Mouse (Mus musculus): ENCODE data around the gene Emilin2.

Gene Emilin2

DNA sequence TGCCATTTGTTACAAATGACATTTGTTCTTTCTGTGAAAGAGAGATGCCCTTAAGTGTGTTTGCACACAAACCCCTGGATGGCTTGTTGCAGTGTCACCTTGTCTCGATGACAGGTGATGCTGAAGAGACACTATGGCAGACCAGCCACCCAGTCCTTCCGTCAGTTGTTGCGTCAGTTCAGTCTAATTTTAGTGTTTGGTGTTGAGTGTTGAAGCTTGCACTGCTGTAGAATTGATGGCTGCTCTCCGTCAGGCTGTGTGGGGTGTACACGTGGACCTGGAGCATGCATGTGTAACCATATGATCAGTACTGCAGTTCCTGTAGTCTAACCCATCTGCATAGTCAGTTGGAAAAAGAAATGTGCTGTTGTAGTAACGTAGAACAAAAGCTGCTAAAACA lies 62.8 kb downstream of the Emilin2 start:
- DNase-seq (ENCODE audit: low read depth, low spot score) = no peak
- peaks cover 4% of the 10 kb centered on the region; the same call in 1 of the 2 replicates for H3K36me3 ChIP-seq (ENCODE audit: control insufficient read depth, insufficient read depth, low read length, poor library complexity, severe bottlenecking)
- H3K27me3 ChIP-seq (ENCODE audit: control insufficient read depth, insufficient read depth, low read length, poor library complexity, severe bottlenecking) = no peaks in the 10 kb centered on the region

DNA sequence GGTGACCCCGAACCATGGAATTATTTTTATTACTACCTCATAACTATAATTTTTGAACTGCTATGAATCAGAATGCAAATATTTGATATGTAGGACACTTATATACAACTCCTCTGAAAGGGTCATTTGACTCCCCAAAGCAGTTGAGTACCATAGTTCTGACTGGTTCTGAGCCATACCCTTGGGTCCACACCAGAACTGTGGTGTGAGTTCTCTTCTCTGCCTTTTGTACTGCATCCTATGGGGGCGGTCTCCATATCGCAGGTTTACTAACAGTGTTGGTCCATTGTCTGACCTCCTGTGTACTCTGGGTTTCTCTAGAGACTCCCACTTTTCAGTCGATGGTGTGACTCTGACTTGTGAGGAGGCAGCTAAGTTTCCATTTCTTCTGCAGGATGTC lies 65.8 kb downstream of the Emilin2 start:
- no peaks in the 10 kb centered on the region for H3K27me3 ChIP-seq (ENCODE audit: control insufficient read depth, insufficient read depth, low read length, poor library complexity, severe bottlenecking)
- no peak for DNase-seq (ENCODE audit: low read depth, low spot score)
- peaks cover 6% of the 10 kb centered on the region for H3K36me3 ChIP-seq (ENCODE audit: control insufficient read depth, insufficient read depth, low read length, poor library complexity, severe bottlenecking)

- Histone ChIP-seq H3K36me3 (ENCODE audit: control insufficient read depth, insufficient read depth, low read length, poor library complexity, severe bottlenecking) (peaks cover 6% of the 10 kb centered on the region), H3K27me3 (ENCODE audit: control insufficient read depth, insufficient read depth, low read length, poor library complexity, severe bottlenecking) (no peaks in the 10 kb centered on the region)
- no peak for DNase-seq (ENCODE audit: low read depth, low spot score)
Observed at GRCm38 (mm10) chr17:71245133-71245532, 66.6 kb downstream of the Emilin2 start.

GRCm38 (mm10) chr17:71242666-71243065 lies 69.1 kb downstream of the Emilin2 start:
- no peak for DNase-seq (ENCODE audit: low read depth, low spot score)
- H3K36me3 ChIP-seq (ENCODE audit: control insufficient read depth, insufficient read depth, low read length, poor library complexity, severe bottlenecking) = peaks cover 6% of the 10 kb centered on the region
- H3K27me3 ChIP-seq (ENCODE audit: control insufficient read depth, insufficient read depth, low read length, poor library complexity, severe bottlenecking) = no peaks in the 10 kb centered on the region

GRCm38 (mm10) chr17:71240811-71241210 lies 71.0 kb downstream of the Emilin2 start:
- Histone ChIP-seq H3K27me3 (ENCODE audit: control insufficient read depth, insufficient read depth, low read length, poor library complexity, severe bottlenecking) (no peaks in the 10 kb centered on the region), H3K36me3 (ENCODE audit: control insufficient read depth, insufficient read depth, low read length, poor library complexity, severe bottlenecking) (peaks cover 7% of the 10 kb centered on the region)
- DNase-seq (ENCODE audit: low read depth, low spot score) = no peak

- DNase-seq (ENCODE audit: low read depth, low spot score) = no peak
- no peaks in the 10 kb centered on the region for H3K27me3 ChIP-seq (ENCODE audit: control insufficient read depth, insufficient read depth, low read length, poor library complexity, severe bottlenecking)
Observed at GRCm38 (mm10) chr17:71238494-71238893, 73.3 kb downstream of the Emilin2 start.

GRCm38 (mm10) chr17:71235229-71235958 lies 76.4 kb downstream of the Emilin2 start:
- DNase-seq (ENCODE audit: low read depth, low spot score) = no peak
- H3K27me3 ChIP-seq (ENCODE audit: control insufficient read depth, insufficient read depth, low read length, poor library complexity, severe bottlenecking) = no peaks in the 10 kb centered on the region
- peaks cover 17% of the 10 kb centered on the region for H3K36me3 ChIP-seq (ENCODE audit: control insufficient read depth, insufficient read depth, low read length, poor library complexity, severe bottlenecking)

More at GRCm38 (mm10) chr17:71238494-71238893, 73.3 kb downstream of the Emilin2 start:
- peaks cover 11% of the 10 kb centered on the region for H3K36me3 ChIP-seq (ENCODE audit: control insufficient read depth, insufficient read depth, low read length, poor library complexity, severe bottlenecking)

GRCm38 (mm10) chr17:71234041-71234594 lies 77.7 kb downstream of the Emilin2 start:
- Histone ChIP-seq H3K27me3 (ENCODE audit: control insufficient read depth, insufficient read depth, low read length, poor library complexity, severe bottlenecking) (no peaks in the 10 kb centered on the region), H3K36me3 (ENCODE audit: control insufficient read depth, insufficient read depth, low read length, poor library complexity, severe bottlenecking) (peaks cover 17% of the 10 kb centered on the region)
- no peak for DNase-seq (ENCODE audit: low read depth, low spot score)

GRCm38 (mm10) chr17:71233210-71233609 lies 78.6 kb downstream of the Emilin2 start:
- Histone ChIP-seq H3K27me3 (ENCODE audit: control insufficient read depth, insufficient read depth, low read length, poor library complexity, severe bottlenecking) (no peaks in the 10 kb centered on the region), H3K36me3 (ENCODE audit: control insufficient read depth, insufficient read depth, low read length, poor library complexity, severe bottlenecking) (peaks cover 17% of the 10 kb centered on the region)
- DNase-seq (ENCODE audit: low read depth, low spot score) = no peak

GRCm38 (mm10) chr17:71231998-71232397 lies 79.8 kb downstream of the Emilin2 start:
- no peak for DNase-seq (ENCODE audit: low read depth, low spot score)
- Histone ChIP-seq H3K36me3 (ENCODE audit: control insufficient read depth, insufficient read depth, low read length, poor library complexity, severe bottlenecking) (peaks cover 16% of the 10 kb centered on the region; the same call in 1 of the 2 replicates), H3K27me3 (ENCODE audit: control insufficient read depth, insufficient read depth, low read length, poor library complexity, severe bottlenecking) (no peaks in the 10 kb centered on the region)

GRCm38 (mm10) chr17:71230108-71230709 lies 81.6 kb downstream of the Emilin2 start:
- peaks cover 14% of the 10 kb centered on the region; the same call in 1 of the 2 replicates for H3K36me3 ChIP-seq (ENCODE audit: control insufficient read depth, insufficient read depth, low read length, poor library complexity, severe bottlenecking)
- no peaks in the 10 kb centered on the region for H3K27me3 ChIP-seq (ENCODE audit: control insufficient read depth, insufficient read depth, low read length, poor library complexity, severe bottlenecking)
- peak; percentile 54 for DNase-seq (ENCODE audit: low read depth, low spot score)

- Histone ChIP-seq H3K27me3 (ENCODE audit: control insufficient read depth, insufficient read depth, low read length, poor library complexity, severe bottlenecking) (no peaks in the 10 kb centered on the region), H3K36me3 (ENCODE audit: control insufficient read depth, insufficient read depth, low read length, poor library complexity, severe bottlenecking) (peaks cover 9% of the 10 kb centered on the region; the same call in 1 of the 2 replicates)
- DNase-seq (ENCODE audit: low read depth, low spot score) = no peak
Observed at GRCm38 (mm10) chr17:71228651-71229050, 83.1 kb downstream of the Emilin2 start.

GRCm38 (mm10) chr17:71227128-71227895 lies 84.5 kb downstream of the Emilin2 start:
- no peak for DNase-seq (ENCODE audit: low read depth, low spot score)
- 0 out of 2 replicates have a peak, but pooled peaks cover 4% of the 10 kb centered on the region for H3K36me3 ChIP-seq (ENCODE audit: control insufficient read depth, insufficient read depth, low read length, poor library complexity, severe bottlenecking)
- no peaks in the 10 kb centered on the region for H3K27me3 ChIP-seq (ENCODE audit: control insufficient read depth, insufficient read depth, low read length, poor library complexity, severe bottlenecking)

DNA sequence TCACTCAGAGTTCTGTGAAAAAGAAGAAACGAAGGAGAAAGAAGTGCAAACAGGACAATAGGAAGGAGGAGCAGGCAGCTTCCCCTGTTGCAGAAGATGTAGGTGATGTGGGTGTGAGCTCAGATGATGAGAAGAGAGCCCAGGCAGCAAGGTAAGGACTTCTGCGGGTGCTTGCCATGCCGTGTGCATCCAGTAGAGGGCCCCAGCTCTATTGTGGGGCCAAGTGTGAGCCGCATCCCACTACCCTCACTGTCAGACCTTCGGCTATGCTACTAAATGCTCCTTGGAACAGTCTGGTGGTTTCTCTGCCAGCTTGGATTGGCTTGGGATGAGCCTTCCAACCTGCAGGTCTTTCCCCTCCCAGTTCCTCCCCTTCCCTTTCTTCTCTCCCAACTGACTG lies 86.7 kb downstream of the Emilin2 start:
- Histone ChIP-seq H3K27me3 (ENCODE audit: control insufficient read depth, insufficient read depth, low read length, poor library complexity, severe bottlenecking) (no peaks in the 10 kb centered on the region), H3K36me3 (ENCODE audit: control insufficient read depth, insufficient read depth, low read length, poor library complexity, severe bottlenecking) (0 out of 2 replicates have a peak, but pooled peaks cover 1% of the 10 kb centered on the region)
- DNase-seq (ENCODE audit: low read depth, low spot score) = peak; percentile 60

Data from splenic B cell, adult 2 months (primary cell).